ENCODE assay signal across 11 mouse cellular contexts in genomic region chr16:94148139-94148538, GRCm38 (mm10).
DNase-seq lines count a peak whose midpoint lies in the region; ATAC-seq and TF ChIP-seq lines count a peak whose summit lies in the region.
"Had no signal": no experiment of that assay in that cellular context is flagged by ENCODE, and none has a peak within 500 bp of the region (broad histone marks: within the 10 kb centered on the region; RNA-seq: fewer than 3 reads in every experiment).

No protein-coding gene starts in this region.

- no peak overlapping the region for H3K9ac ChIP-seq in hindbrain, postnatal 0 days (replicated peaks; ENCODE audit: low read length)
- H3K9ac ChIP-seq: neural tube, embryonic 13.5 days had no signal

- no peaks in the 10 kb centered on the region for H3K9me3 ChIP-seq in hindbrain, postnatal 0 days (ENCODE audit: low read length)
- H3K9me3 ChIP-seq in megakaryocyte, embryonic 14.5 days = no peaks in the 10 kb centered on the region
- H3K9me3 ChIP-seq: neural tube, embryonic 13.5 days had no signal

- H3K4me1 ChIP-seq in hindbrain, postnatal 0 days (ENCODE audit: insufficient read depth, low read length) = no peaks in the 10 kb centered on the region
- peaks cover 22% of the 10 kb centered on the region for H3K4me1 ChIP-seq in megakaryocyte, embryonic 14.5 days

- ATAC-seq in hindbrain, postnatal 0 days = peak; percentile 52; the same call in 1 of the 2 replicates
- no peak for ATAC-seq in frontal cortex, adult (ENCODE audit: low TSS enrichment)

- WGBS in hindbrain, postnatal 0 days = 25% methylated on average over 11 of the region's 11 CpGs

- no peak for TF ChIP-seq CTCF in hindbrain, postnatal 0 days (IDR thresholded peaks at IDR 0.05; ENCODE audit: low read depth)

- H3K36me3 ChIP-seq in hindbrain, postnatal 0 days (ENCODE audit: insufficient read depth, low read length) = no peaks in the 10 kb centered on the region
- H3K36me3 ChIP-seq in megakaryocyte, embryonic 14.5 days (replicated peaks; ENCODE audit: low read length) = no peaks in the 10 kb centered on the region
- H3K36me3 ChIP-seq: neural tube, embryonic 13.5 days had no signal

- no peak overlapping the region for H3K4me3 ChIP-seq in hindbrain, postnatal 0 days (ENCODE audit: low read length)
- peak overlapping the region; percentile 23 for H3K4me3 ChIP-seq in megakaryocyte, embryonic 14.5 days (replicated peaks)
- H3K4me3 ChIP-seq: neural tube, embryonic 13.5 days had no signal

- H3K4me2 ChIP-seq in hindbrain, postnatal 0 days (ENCODE audit: low read depth, low read length) = no peak overlapping the region
- H3K4me2 ChIP-seq: neural tube, embryonic 13.5 days had no signal

- no peak overlapping the region for H3K27ac ChIP-seq in hindbrain, postnatal 0 days
- H3K27ac ChIP-seq: neural tube, embryonic 13.5 days had no signal

- DNase-seq in adrenal gland, postnatal 14 days = peak; percentile 42
- no peak for DNase-seq in adrenal gland, postnatal 4 days (ENCODE audit: low spot score in 2 of 2)
- DNase-seq in layer of hippocampus, postnatal 14 days (ENCODE audit: low spot score in 2 of 2) = peak; percentile 28 to 46
- no peak for DNase-seq in layer of hippocampus, postnatal 36 days
- no peak for DNase-seq in hindbrain, postnatal 0 days (ENCODE audit: low spot score)
- no peak for DNase-seq in frontal cortex, postnatal 14 days (ENCODE audit: low spot score in 2 of 2)
- DNase-seq: heart, postnatal 36 days; thymus, postnatal 25 days had no signal

- H3K27me3 ChIP-seq in hindbrain, postnatal 0 days (ENCODE audit: insufficient read depth, low read length) = no peaks in the 10 kb centered on the region
- peaks cover 29% of the 10 kb centered on the region for H3K27me3 ChIP-seq in megakaryocyte, embryonic 14.5 days (replicated peaks)

Comparison
In these comparisons a context has a peak if more than half of its experiments do, and no peak if none do; other contexts are left out.
1. DNase-seq: peak in adrenal gland, postnatal 14 days (single experiment) and layer of hippocampus, postnatal 14 days (2 of 2); none in adrenal gland, postnatal 4 days (0 of 2), layer of hippocampus, postnatal 36 days (0 of 2), hindbrain, postnatal 0 days (single experiment) and frontal cortex, postnatal 14 days (0 of 2).